Mouse (Mus musculus): Measurements from ENCODE around the gene Gm10309. TPM values are rescaled to one million over a fixed set of nuclear protein-coding genes. Genes with fewer than 3 reads are reported as not detected.

The Gm10309 gene
- polyA plus RNA-seq, 1 experiment = not detected

- no peaks in the 10 kb centered on the region for H3K36me3 ChIP-seq (ENCODE audit: control insufficient read depth, insufficient read depth, low read length, poor library complexity, severe bottlenecking)
- no peak overlapping the region for H3K27ac ChIP-seq (ENCODE audit: insufficient read depth, low read length)
- H3K4me1 ChIP-seq (ENCODE audit: control insufficient read depth, insufficient read depth, low read length) = no peaks in the 10 kb centered on the region
- no peaks in the 10 kb centered on the region for H3K9me3 ChIP-seq (replicated peaks; ENCODE audit: control insufficient read depth, insufficient read depth, low read length, poor library complexity, severe bottlenecking)
- no peak overlapping the region for H3K9ac ChIP-seq (ENCODE audit: low read depth, poor library complexity, severe bottlenecking)
- H3K27me3 ChIP-seq (ENCODE audit: control insufficient read depth, insufficient read depth, low read length, poor library complexity, severe bottlenecking) = no peaks in the 10 kb centered on the region
- TF ChIP-seq EP300 (IDR thresholded peaks at IDR 0.05; ENCODE audit: insufficient read depth, low read depth, low read length) (no peak), POLR2A (IDR thresholded peaks at IDR 0.05; ENCODE audit: insufficient read depth, low read length) (no peak), CTCF (IDR thresholded peaks at IDR 0.05; ENCODE audit: low read depth, low read length) (no peak)
- no peak overlapping the region for H3K4me3 ChIP-seq (ENCODE audit: low read depth, low read length)
Measured at GRCm38 (mm10) chr17:86492376-86492775, 12.7 kb downstream of the Gm10309 start.

- TF ChIP-seq CTCF (IDR thresholded peaks at IDR 0.05; ENCODE audit: low read depth, low read length) = no peak
- TF ChIP-seq EP300 (IDR thresholded peaks at IDR 0.05; ENCODE audit: insufficient read depth, low read depth, low read length) = no peak
- TF ChIP-seq POLR2A (IDR thresholded peaks at IDR 0.05; ENCODE audit: insufficient read depth, low read length) = no peak
- Histone ChIP-seq H3K27ac (ENCODE audit: insufficient read depth, low read length) (no peak overlapping the region), H3K4me1 (ENCODE audit: control insufficient read depth, insufficient read depth, low read length) (no peaks in the 10 kb centered on the region), H3K9ac (ENCODE audit: low read depth, poor library complexity, severe bottlenecking) (no peak overlapping the region), H3K36me3 (ENCODE audit: control insufficient read depth, insufficient read depth, low read length, poor library complexity, severe bottlenecking) (no peaks in the 10 kb centered on the region), H3K4me3 (ENCODE audit: low read depth, low read length) (no peak overlapping the region), H3K27me3 (ENCODE audit: control insufficient read depth, insufficient read depth, low read length, poor library complexity, severe bottlenecking) (no peaks in the 10 kb centered on the region), H3K9me3 (replicated peaks; ENCODE audit: control insufficient read depth, insufficient read depth, low read length, poor library complexity, severe bottlenecking) (no peaks in the 10 kb centered on the region)
Measured at GRCm38 (mm10) chr17:86489827-86490226, 15.2 kb downstream of the Gm10309 start.

GRCm38 (mm10) chr17:86487450-86487849 lies 17.6 kb downstream of the Gm10309 start:
- no peak overlapping the region for H3K4me3 ChIP-seq (ENCODE audit: low read depth, low read length)
- no peaks in the 10 kb centered on the region for H3K4me1 ChIP-seq (ENCODE audit: control insufficient read depth, insufficient read depth, low read length)
- no peaks in the 10 kb centered on the region for H3K27me3 ChIP-seq (ENCODE audit: control insufficient read depth, insufficient read depth, low read length, poor library complexity, severe bottlenecking)
- H3K9me3 ChIP-seq (replicated peaks; ENCODE audit: control insufficient read depth, insufficient read depth, low read length, poor library complexity, severe bottlenecking) = no peaks in the 10 kb centered on the region
- H3K27ac ChIP-seq (ENCODE audit: insufficient read depth, low read length) = no peak overlapping the region
- no peak for TF ChIP-seq CTCF (IDR thresholded peaks at IDR 0.05; ENCODE audit: low read depth, low read length)
- no peak for TF ChIP-seq POLR2A (IDR thresholded peaks at IDR 0.05; ENCODE audit: insufficient read depth, low read length)
- no peak for TF ChIP-seq EP300 (IDR thresholded peaks at IDR 0.05; ENCODE audit: insufficient read depth, low read depth, low read length)
- no peaks in the 10 kb centered on the region for H3K36me3 ChIP-seq (ENCODE audit: control insufficient read depth, insufficient read depth, low read length, poor library complexity, severe bottlenecking)
- no peak overlapping the region for H3K9ac ChIP-seq (ENCODE audit: low read depth, poor library complexity, severe bottlenecking)

- H3K4me1 ChIP-seq (ENCODE audit: control insufficient read depth, insufficient read depth, low read length) = no peaks in the 10 kb centered on the region
- H3K36me3 ChIP-seq (ENCODE audit: control insufficient read depth, insufficient read depth, low read length, poor library complexity, severe bottlenecking) = no peaks in the 10 kb centered on the region
- H3K9me3 ChIP-seq (replicated peaks; ENCODE audit: control insufficient read depth, insufficient read depth, low read length, poor library complexity, severe bottlenecking) = no peaks in the 10 kb centered on the region
- no peak overlapping the region for H3K9ac ChIP-seq (ENCODE audit: low read depth, poor library complexity, severe bottlenecking)
- no peak for TF ChIP-seq POLR2A (IDR thresholded peaks at IDR 0.05; ENCODE audit: insufficient read depth, low read length)
- TF ChIP-seq EP300 (IDR thresholded peaks at IDR 0.05; ENCODE audit: insufficient read depth, low read depth, low read length) = no peak
- TF ChIP-seq CTCF (IDR thresholded peaks at IDR 0.05; ENCODE audit: low read depth, low read length) = no peak
- H3K27me3 ChIP-seq (ENCODE audit: control insufficient read depth, insufficient read depth, low read length, poor library complexity, severe bottlenecking) = no peaks in the 10 kb centered on the region
- H3K4me3 ChIP-seq (ENCODE audit: low read depth, low read length) = no peak overlapping the region
- H3K27ac ChIP-seq (ENCODE audit: insufficient read depth, low read length) = no peak overlapping the region
Measured at GRCm38 (mm10) chr17:86486657-86487056, 18.4 kb downstream of the Gm10309 start.

- Histone ChIP-seq H3K36me3 (ENCODE audit: control insufficient read depth, insufficient read depth, low read length, poor library complexity, severe bottlenecking) (no peaks in the 10 kb centered on the region), H3K4me1 (ENCODE audit: control insufficient read depth, insufficient read depth, low read length) (no peaks in the 10 kb centered on the region), H3K9ac (ENCODE audit: low read depth, poor library complexity, severe bottlenecking) (no peak overlapping the region), H3K27me3 (ENCODE audit: control insufficient read depth, insufficient read depth, low read length, poor library complexity, severe bottlenecking) (no peaks in the 10 kb centered on the region), H3K4me3 (ENCODE audit: low read depth, low read length) (no peak overlapping the region), H3K27ac (ENCODE audit: insufficient read depth, low read length) (no peak overlapping the region), H3K9me3 (replicated peaks; ENCODE audit: control insufficient read depth, insufficient read depth, low read length, poor library complexity, severe bottlenecking) (no peaks in the 10 kb centered on the region)
- TF ChIP-seq POLR2A (IDR thresholded peaks at IDR 0.05; ENCODE audit: insufficient read depth, low read length) = no peak
- no peak for TF ChIP-seq EP300 (IDR thresholded peaks at IDR 0.05; ENCODE audit: insufficient read depth, low read depth, low read length)
- peak; percentile 46 for TF ChIP-seq CTCF (IDR thresholded peaks at IDR 0.05; ENCODE audit: low read depth, low read length)
Measured at GRCm38 (mm10) chr17:86484087-86484737, 20.8 kb downstream of the Gm10309 start.

GRCm38 (mm10) chr17:86482675-86483074 lies 22.4 kb downstream of the Gm10309 start:
- no peak for TF ChIP-seq POLR2A (IDR thresholded peaks at IDR 0.05; ENCODE audit: insufficient read depth, low read length)
- TF ChIP-seq CTCF (IDR thresholded peaks at IDR 0.05; ENCODE audit: low read depth, low read length) = no peak
- TF ChIP-seq EP300 (IDR thresholded peaks at IDR 0.05; ENCODE audit: insufficient read depth, low read depth, low read length) = no peak
- Histone ChIP-seq H3K4me1 (ENCODE audit: control insufficient read depth, insufficient read depth, low read length) (no peaks in the 10 kb centered on the region), H3K27ac (ENCODE audit: insufficient read depth, low read length) (no peak overlapping the region), H3K9ac (ENCODE audit: low read depth, poor library complexity, severe bottlenecking) (no peak overlapping the region), H3K4me3 (ENCODE audit: low read depth, low read length) (no peak overlapping the region), H3K27me3 (ENCODE audit: control insufficient read depth, insufficient read depth, low read length, poor library complexity, severe bottlenecking) (no peaks in the 10 kb centered on the region), H3K36me3 (ENCODE audit: control insufficient read depth, insufficient read depth, low read length, poor library complexity, severe bottlenecking) (no peaks in the 10 kb centered on the region), H3K9me3 (replicated peaks; ENCODE audit: control insufficient read depth, insufficient read depth, low read length, poor library complexity, severe bottlenecking) (no peaks in the 10 kb centered on the region)

Measured in ES-Bruce4 (cell line).